Mouse (Mus musculus) lung, postnatal 0 days (tissue): Measurements from ENCODE around the gene Efnb3.

Source experiments
- CTCF ChIP-seq: IDR thresholded peaks from 2 replicates; pipeline ENCODE4 v1.5.1; 2016; ENCODE audit warnings: antibody characterized with exemption, mild to moderate bottlenecking
- EP300 ChIP-seq: IDR thresholded peaks from 2 replicates; pipeline ENCODE4 v1.6.1; 2016; ENCODE audit warnings: antibody characterized with exemption, mild to moderate bottlenecking, control low read depth

GRCm38 (mm10) chr11:69599436-69599835, 39.4 kb upstream of the Efnb3 start:
- TF ChIP-seq CTCF (peak; percentile 15; the same call in 1 of the 2 replicates), EP300 (no peak)
